Mouse (Mus musculus) neural tube, embryonic 14.5 days (tissue): ENCODE data around the gene Misp. TPM values are rescaled to one million over a fixed set of nuclear protein-coding genes. Genes with fewer than 3 reads are reported as not detected.

ENCODE experiments used
- ATAC-seq: fragments of 200-750 bp; cut with Nextera tagmentation; 2 replicates; pipeline ENCODE4 v1.8.0; 2017; ENCODE audit warnings: low read depth, mild to moderate bottlenecking, moderate TSS enrichment, moderate library complexity
- H3K27ac ChIP-seq: fragments of 300-500 bp; sonication (generic); 2 replicates; pipeline ENCODE4 v1.5.1; 2014; ENCODE audit warnings: low read depth, mild to moderate bottlenecking, control low read depth, low read length, moderate library complexity, mixed read lengths
- H3K27me3 ChIP-seq: fragments of 300-500 bp; sonication (generic); 2 replicates; pipeline ENCODE4 v1.6.1; 2014; ENCODE audit warnings: low read length; ENCODE audit not compliant: control insufficient read depth, insufficient read depth
- H3K36me3 ChIP-seq: fragments of 300-500 bp; sonication (generic); 2 replicates; pipeline ENCODE4 v1.6.1; 2014; ENCODE audit warnings: low read length, mixed read lengths; ENCODE audit not compliant: control insufficient read depth, insufficient read depth
- H3K4me1 ChIP-seq: fragments of 300-500 bp; sonication (generic); 2 replicates; pipeline ENCODE4 v1.6.1; 2014; ENCODE audit warnings: low read length; ENCODE audit not compliant: control insufficient read depth, insufficient read depth
- H3K4me2 ChIP-seq: fragments of 300-500 bp; sonication (generic); 2 replicates; pipeline ENCODE4 v1.6.1; 2014; ENCODE audit warnings: mild to moderate bottlenecking, low read depth, low read length, control low read depth
- H3K4me3 ChIP-seq: fragments of 300-500 bp; sonication (generic); 2 replicates; pipeline ENCODE4 v1.5.1; 2014; ENCODE audit warnings: low read depth, low read length, control low read depth, mixed read lengths
- H3K9ac ChIP-seq: fragments of 300-500 bp; sonication (generic); replicated peaks from 2 replicates; pipeline ENCODE4 v1.6.1; 2014; ENCODE audit warnings: low read depth, mild to moderate bottlenecking, control low read depth, low read length, mixed read lengths
- H3K9me3 ChIP-seq: fragments of 300-500 bp; sonication (generic); 2 replicates; pipeline ENCODE4 v1.6.1; 2016; ENCODE audit warnings: low read length; ENCODE audit not compliant: control insufficient read depth
- whole genome bisulfite sequencing: fragments of 180-500 bp; shearing (Covaris S2); extraction: QIAGEN DNeasy Blood & Tissue Kit; methylation state at CpG from one replicate; pipeline ENCODE4 v1.1.7; 2014; 5-methylcytosine and 5-hydroxymethylcytosine counted together
- polyA plus RNA-seq: library from polyadenylated mRNA; unstranded; fragments of >200 nt; fragmentation: Nextera tagmentation; extraction: Ambion mirVana; gene quantifications from 2 replicates; pipeline ENCODE4 v1.2.1, GENCODE M21; 2014

Gene Misp
- polyA plus RNA-seq, 1 experiment from 2014 or later = 0.36 TPM

GRCm38 (mm10) chr10:79801837-79802236, 19.0 kb upstream of the Misp start:
- WGBS = 39% methylated on average over 3 of the region's 3 CpGs
- Histone ChIP-seq H3K9me3 (no peaks in the 10 kb centered on the region), H3K4me2 (no peak overlapping the region), H3K36me3 (no peaks in the 10 kb centered on the region), H3K27ac (peak overlapping the region; percentile 92), H3K9ac (peak overlapping the region; percentile 26; the same call in 1 of the 2 replicates), H3K27me3 (no peaks in the 10 kb centered on the region), H3K4me3 (no peak overlapping the region), H3K4me1 (peaks cover 48% of the 10 kb centered on the region)
- ATAC-seq = no peak

GRCm38 (mm10) chr10:79802331-79802971, 18.3 kb upstream of the Misp start:
- 29% methylated on average over 10 of the region's 11 CpGs for WGBS
- Histone ChIP-seq H3K4me2 (no peak overlapping the region), H3K27me3 (no peaks in the 10 kb centered on the region), H3K4me3 (no peak overlapping the region), H3K4me1 (peaks cover 42% of the 10 kb centered on the region), H3K27ac (peak overlapping the region; percentile 92), H3K36me3 (peaks cover 2% of the 10 kb centered on the region; the same call in 1 of the 2 replicates), H3K9ac (peak overlapping the region; percentile 26; the same call in 1 of the 2 replicates), H3K9me3 (no peaks in the 10 kb centered on the region)
- ATAC-seq = no peak

- H3K4me1 ChIP-seq = peaks cover 41% of the 10 kb centered on the region
- no peaks in the 10 kb centered on the region for H3K27me3 ChIP-seq
- H3K36me3 ChIP-seq = peaks cover 7% of the 10 kb centered on the region
- peak overlapping the region; percentile 25; the same call in 1 of the 2 replicates for H3K9ac ChIP-seq
- H3K4me2 ChIP-seq = peak overlapping the region; percentile 49
- peak overlapping the region; percentile 17; the same call in 1 of the 2 replicates for H3K4me3 ChIP-seq
- no peaks in the 10 kb centered on the region for H3K9me3 ChIP-seq
- peak overlapping the region; percentile 92 for H3K27ac ChIP-seq
- peak; percentile 94 for ATAC-seq
- 2% methylated on average over 29 of the region's 29 CpGs for WGBS
These were observed 17.0 kb upstream of the Misp start for GRCm38 (mm10) chr10:79803716-79804323.

- Histone ChIP-seq H3K4me1 (peaks cover 41% of the 10 kb centered on the region), H3K9me3 (no peaks in the 10 kb centered on the region), H3K4me3 (no peak overlapping the region), H3K27ac (no peak overlapping the region), H3K9ac (no peak overlapping the region), H3K27me3 (no peaks in the 10 kb centered on the region), H3K36me3 (peaks cover 20% of the 10 kb centered on the region), H3K4me2 (no peak overlapping the region)
- WGBS = 75% methylated on average over 11 of the region's 11 CpGs
- ATAC-seq = no peak
These were observed 15.2 kb upstream of the Misp start for GRCm38 (mm10) chr10:79805636-79806035.

- no peak overlapping the region for H3K27ac ChIP-seq
- WGBS = 92% methylated on average over 9 of the region's 9 CpGs
- no peaks in the 10 kb centered on the region for H3K9me3 ChIP-seq
- peaks cover 41% of the 10 kb centered on the region for H3K4me1 ChIP-seq
- H3K27me3 ChIP-seq = no peaks in the 10 kb centered on the region
- peaks cover 21% of the 10 kb centered on the region for H3K36me3 ChIP-seq
- H3K4me3 ChIP-seq = no peak overlapping the region
- H3K9ac ChIP-seq = no peak overlapping the region
- no peak for ATAC-seq
- H3K4me2 ChIP-seq = no peak overlapping the region
These were observed 14.5 kb upstream of the Misp start for GRCm38 (mm10) chr10:79806331-79806730.

GRCm38 (mm10) chr10:79806972-79807371, 13.8 kb upstream of the Misp start:
- no peak overlapping the region for H3K4me2 ChIP-seq
- 84% methylated on average over 10 of the region's 10 CpGs for WGBS
- H3K27me3 ChIP-seq = no peaks in the 10 kb centered on the region
- H3K9ac ChIP-seq = no peak overlapping the region
- H3K4me1 ChIP-seq = peaks cover 38% of the 10 kb centered on the region
- no peak overlapping the region for H3K4me3 ChIP-seq
- H3K36me3 ChIP-seq = peaks cover 23% of the 10 kb centered on the region
- no peak for ATAC-seq
- H3K9me3 ChIP-seq = no peaks in the 10 kb centered on the region
- H3K27ac ChIP-seq = no peak overlapping the region

- Histone ChIP-seq H3K4me2 (no peak overlapping the region), H3K27ac (peak overlapping the region; percentile 17; the same call in 1 of the 2 replicates), H3K27me3 (no peaks in the 10 kb centered on the region), H3K4me3 (no peak overlapping the region), H3K9ac (no peak overlapping the region), H3K36me3 (peaks cover 24% of the 10 kb centered on the region), H3K9me3 (no peaks in the 10 kb centered on the region), H3K4me1 (peaks cover 30% of the 10 kb centered on the region)
- 23% methylated on average over 11 of the region's 11 CpGs for WGBS
- no peak for ATAC-seq
These were observed 13.0 kb upstream of the Misp start for GRCm38 (mm10) chr10:79807826-79808225.

- WGBS = 87% methylated on average over 11 of the region's 11 CpGs
- no peaks in the 10 kb centered on the region for H3K27me3 ChIP-seq
- peaks cover 21% of the 10 kb centered on the region for H3K4me1 ChIP-seq
- H3K27ac ChIP-seq = no peak overlapping the region
- H3K4me3 ChIP-seq = no peak overlapping the region
- H3K9me3 ChIP-seq = no peaks in the 10 kb centered on the region
- no peak overlapping the region for H3K4me2 ChIP-seq
- no peak for ATAC-seq
- H3K9ac ChIP-seq = no peak overlapping the region
- peaks cover 24% of the 10 kb centered on the region for H3K36me3 ChIP-seq
These were observed 12.1 kb upstream of the Misp start for GRCm38 (mm10) chr10:79808728-79809127.
